ENCODE assay signal across 9 mouse cellular contexts in genomic region chr11:103111301-103111700, GRCm38 (mm10). TPM values are rescaled to one million over a fixed set of nuclear protein-coding genes. Genes with fewer than 3 reads are reported as not detected.
DNase-seq lines count a peak whose midpoint lies in the region; ATAC-seq and TF ChIP-seq lines count a peak whose summit lies in the region.
"Had no signal": no experiment of that assay in that cellular context is flagged by ENCODE, and none has a peak within 500 bp of the region (broad histone marks: within the 10 kb centered on the region; RNA-seq: fewer than 3 reads in every experiment).

No protein-coding gene starts in this region.

- no peak for TF ChIP-seq CTCF in cortical plate, adult 2 months (IDR thresholded peaks at IDR 0.05; ENCODE audit: extremely low read depth, insufficient read depth, low read length)

- peak overlapping the region; percentile 31; the same call in 1 of the 2 replicates for H3K9ac ChIP-seq in intestine, embryonic 14.5 days (ENCODE audit: low read length)
- H3K9ac ChIP-seq in midbrain, embryonic 11.5 days (ENCODE audit: low read length) = no peak overlapping the region

- peaks cover 7% of the 10 kb centered on the region; the same call in 1 of the 2 replicates for H3K27me3 ChIP-seq in heart, embryonic 10.5 days (ENCODE audit: insufficient read depth, poor library complexity, severe bottlenecking)
- no peaks in the 10 kb centered on the region for H3K27me3 ChIP-seq in intestine, embryonic 14.5 days (replicated peaks; ENCODE audit: control insufficient read depth, insufficient read depth, low read length)
- H3K27me3 ChIP-seq in midbrain, embryonic 11.5 days (ENCODE audit: control insufficient read depth, insufficient read depth, low read length) = peaks cover 16% of the 10 kb centered on the region; the same call in 1 of the 2 replicates

- H3K27ac ChIP-seq in heart, embryonic 10.5 days = peak overlapping the region; percentile 85
- H3K27ac ChIP-seq in cortical plate, adult 2 months (ENCODE audit: insufficient read depth, low read length) = no peak overlapping the region
- H3K27ac ChIP-seq in intestine, embryonic 14.5 days (ENCODE audit: low read depth) = no peak overlapping the region
- no peak overlapping the region for H3K27ac ChIP-seq in midbrain, embryonic 11.5 days (ENCODE audit: low read depth, low read length)
- H3K27ac ChIP-seq: macrophage had no signal

- whole genome bisulfite sequencing in heart, embryonic 10.5 days = 12% methylated on average over 10 of the region's 10 CpGs
- WGBS in intestine, embryonic 14.5 days = 24% methylated on average over 10 of the region's 10 CpGs
- 12% methylated on average over 10 of the region's 10 CpGs for WGBS in midbrain, embryonic 11.5 days

- no peak for DNase-seq in heart, embryonic 10.5 days (ENCODE audit: low spot score)
- DNase-seq in heart, adult 18-20 months = no peak
- DNase-seq in intestine, embryonic 14.5 days (ENCODE audit: low spot score) = no peak
- DNase-seq in midbrain, embryonic 11.5 days (ENCODE audit: low spot score, missing footprints) = no peak
- DNase-seq in MN1 (ENCODE audit: low spot score) = no peak
- no peak for DNase-seq in cerebellum, adult 9-11 months
- no peak for DNase-seq in Muller cell, postnatal 12 days (ENCODE audit: inconsistent ontology term)

- ATAC-seq in intestine, embryonic 14.5 days (replicated peaks; ENCODE audit: low FRiP score, low TSS enrichment, low read depth) = no peak
- ATAC-seq in midbrain, embryonic 11.5 days (ENCODE audit: low FRiP score) = no peak

- H3K36me3 ChIP-seq in heart, embryonic 10.5 days = no peaks in the 10 kb centered on the region
- no peaks in the 10 kb centered on the region for H3K36me3 ChIP-seq in intestine, embryonic 14.5 days (ENCODE audit: control insufficient read depth, insufficient read depth, low read length)
- H3K36me3 ChIP-seq in midbrain, embryonic 11.5 days (ENCODE audit: control insufficient read depth, insufficient read depth, low read length) = no peaks in the 10 kb centered on the region

- H3K9me3 ChIP-seq in heart, embryonic 10.5 days = no peaks in the 10 kb centered on the region
- no peaks in the 10 kb centered on the region for H3K9me3 ChIP-seq in intestine, embryonic 14.5 days (ENCODE audit: control insufficient read depth, low read length)
- H3K9me3 ChIP-seq in midbrain, embryonic 11.5 days (ENCODE audit: control insufficient read depth, low read length) = no peaks in the 10 kb centered on the region

- peak overlapping the region; percentile 65 for H3K4me2 ChIP-seq in intestine, embryonic 14.5 days (ENCODE audit: low read length)
- H3K4me2 ChIP-seq in midbrain, embryonic 11.5 days = 0 out of 2 replicates have a peak overlapping the region, but pooled peaks have one; percentile 47

- peaks cover 28% of the 10 kb centered on the region for H3K4me1 ChIP-seq in heart, embryonic 10.5 days
- no peaks in the 10 kb centered on the region; the same call in 1 of the 2 replicates for H3K4me1 ChIP-seq in cortical plate, adult 2 months (ENCODE audit: control insufficient read depth, insufficient read depth, low read length)
- peaks cover 18% of the 10 kb centered on the region for H3K4me1 ChIP-seq in intestine, embryonic 14.5 days (replicated peaks; ENCODE audit: control insufficient read depth, insufficient read depth, low read length)
- peaks cover 13% of the 10 kb centered on the region for H3K4me1 ChIP-seq in midbrain, embryonic 11.5 days (ENCODE audit: control insufficient read depth, insufficient read depth, low read length)

- H3K4me3 ChIP-seq in heart, embryonic 10.5 days = peak overlapping the region; percentile 63
- H3K4me3 ChIP-seq in cortical plate, adult 2 months (ENCODE audit: insufficient read depth, low read length) = no peak overlapping the region
- peak overlapping the region; percentile 34 for H3K4me3 ChIP-seq in intestine, embryonic 14.5 days (ENCODE audit: low read depth, low read length)
- no peak overlapping the region for H3K4me3 ChIP-seq in midbrain, embryonic 11.5 days (ENCODE audit: low read depth, low read length)

- TF ChIP-seq POLR2A in cortical plate, adult 2 months (IDR thresholded peaks at IDR 0.05; ENCODE audit: extremely low read depth, insufficient read depth, low read length) = 0 out of 2 replicates have a peak, but pooled peaks have one; percentile 7

RNA-seq across cellular contexts. Expression of gene Hexim1, which starts 4.7 kb away (rescaled TPM):
- polyA plus RNA-seq in heart, embryonic 10.5 days (2016; fragmentation: Nextera tagmentation; extraction: Ambion mirVana) = 1.8 and 2.8 TPM in 2 replicates
- 10 to 100 TPM; 20.0 to 21.5 TPM for total RNA-seq in heart, adult 18-20 months (2021)
- 22.6 and 22.9 TPM in 2 replicates for polyA plus RNA-seq in cortical plate, adult 2 months (2012; rRNA removed)
- polyA plus RNA-seq in intestine, embryonic 14.5 days (2014; fragmentation: Nextera tagmentation; extraction: Ambion mirVana) = 6.8 and 6.9 TPM in 2 replicates
- polyA plus RNA-seq in midbrain, embryonic 11.5 days (2014; fragmentation: Nextera tagmentation; extraction: Ambion mirVana) = 4.6 and 5.2 TPM in 2 replicates

RNA-seq across cellular contexts. Expression of gene Acbd4, which starts 9.8 kb away (rescaled TPM):
- polyA plus RNA-seq in heart, embryonic 10.5 days (2016; fragmentation: Nextera tagmentation; extraction: Ambion mirVana) = 9.8 and 10.2 TPM in 2 replicates
- total RNA-seq in heart, adult 18-20 months (2021) = 10 to 100 TPM; 28.6 to 41.4 TPM
- 40.7 and 46.3 TPM in 2 replicates for polyA plus RNA-seq in cortical plate, adult 2 months (2012; rRNA removed)
- polyA plus RNA-seq in intestine, embryonic 14.5 days (2014; fragmentation: Nextera tagmentation; extraction: Ambion mirVana) = 13.0 and 14.5 TPM in 2 replicates
- polyA plus RNA-seq in midbrain, embryonic 11.5 days (2014; fragmentation: Nextera tagmentation; extraction: Ambion mirVana) = 8.2 and 10.5 TPM in 2 replicates

RNA-seq across cellular contexts. Expression of gene Plcd3, which starts 9.8 kb away (rescaled TPM):
- 3.6 and 4.8 TPM in 2 replicates for polyA plus RNA-seq in heart, embryonic 10.5 days (2016; fragmentation: Nextera tagmentation; extraction: Ambion mirVana)
- 10 to 100 TPM; 11.0 to 14.5 TPM for total RNA-seq in heart, adult 18-20 months (2021)
- 17.1 and 21.1 TPM in 2 replicates for polyA plus RNA-seq in cortical plate, adult 2 months (2012; rRNA removed)
- 1.9 and 2.1 TPM in 2 replicates for polyA plus RNA-seq in intestine, embryonic 14.5 days (2014; fragmentation: Nextera tagmentation; extraction: Ambion mirVana)
- 0.63 and 0.86 TPM in 2 replicates for polyA plus RNA-seq in midbrain, embryonic 11.5 days (2014; fragmentation: Nextera tagmentation; extraction: Ambion mirVana)
- polyA plus RNA-seq: macrophage had no signal

RNA-seq across cellular contexts. Expression of gene Hexim2, which starts 20.9 kb away (rescaled TPM):
- 6.5 and 7.9 TPM in 2 replicates for polyA plus RNA-seq in heart, embryonic 10.5 days (2016; fragmentation: Nextera tagmentation; extraction: Ambion mirVana)
- 1 to 10 TPM; 1.6 to 1.7 TPM for total RNA-seq in heart, adult 18-20 months (2021)
- 10.7 and 11.9 TPM in 2 replicates for polyA plus RNA-seq in cortical plate, adult 2 months (2012; rRNA removed)
- polyA plus RNA-seq in intestine, embryonic 14.5 days (2014; fragmentation: Nextera tagmentation; extraction: Ambion mirVana) = 6.9 and 9.7 TPM in 2 replicates
- 5.0 and 6.3 TPM in 2 replicates for polyA plus RNA-seq in midbrain, embryonic 11.5 days (2014; fragmentation: Nextera tagmentation; extraction: Ambion mirVana)

RNA-seq across cellular contexts. Expression of gene Fmnl1, which starts 59.6 kb away (rescaled TPM):
- 0.92 and 1.2 TPM in 2 replicates for polyA plus RNA-seq in heart, embryonic 10.5 days (2016; fragmentation: Nextera tagmentation; extraction: Ambion mirVana)
- 10 to 100 TPM; 18.1 to 20.2 TPM for total RNA-seq in heart, adult 18-20 months (2021)
- 125 and 133 TPM in 2 replicates for polyA plus RNA-seq in cortical plate, adult 2 months (2012; rRNA removed)
- polyA plus RNA-seq in intestine, embryonic 14.5 days (2014; fragmentation: Nextera tagmentation; extraction: Ambion mirVana) = 3.1 and 3.6 TPM in 2 replicates
- polyA plus RNA-seq in midbrain, embryonic 11.5 days (2014; fragmentation: Nextera tagmentation; extraction: Ambion mirVana) = 0.65 and 0.87 TPM in 2 replicates

Comparison
In these comparisons a context has a peak if more than half of its experiments do, and no peak if none do; other contexts are left out.
1. H3K4me3 ChIP-seq: peak in heart, embryonic 10.5 days (single experiment) and intestine, embryonic 14.5 days (single experiment); none in cortical plate, adult 2 months (single experiment) and midbrain, embryonic 11.5 days (single experiment).